Mouse (Mus musculus): ENCODE results near the gene Fbxw11.
"Not testable (repeated sequence)": the region's sequence is repeated elsewhere in the genome, so short reads cannot be mapped to it uniquely, and the experiment has no call there.

Gene Fbxw11

DNA sequence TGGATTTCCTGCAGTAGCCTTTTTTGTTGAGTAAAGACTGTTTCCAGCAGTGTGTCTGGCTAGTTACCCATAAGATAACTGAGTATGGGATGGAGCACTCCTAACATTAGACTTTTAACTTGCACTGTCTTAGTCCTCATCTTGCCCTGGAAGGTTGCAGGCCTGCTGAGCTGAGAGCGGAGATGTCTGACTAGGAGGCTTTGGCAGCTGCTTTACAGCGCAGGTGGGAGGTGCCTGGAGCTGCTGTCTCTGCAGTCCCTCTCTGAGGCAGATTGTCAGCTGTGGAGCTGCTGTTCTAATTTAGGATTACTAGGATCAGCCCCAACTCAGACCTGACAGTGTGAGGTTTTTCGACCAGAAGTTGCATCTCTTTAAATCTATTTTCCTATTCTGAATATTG, 34.3 kb downstream of the Fbxw11 start:
- DNase-seq (ENCODE audit: low spot score) = no peak

DNA sequence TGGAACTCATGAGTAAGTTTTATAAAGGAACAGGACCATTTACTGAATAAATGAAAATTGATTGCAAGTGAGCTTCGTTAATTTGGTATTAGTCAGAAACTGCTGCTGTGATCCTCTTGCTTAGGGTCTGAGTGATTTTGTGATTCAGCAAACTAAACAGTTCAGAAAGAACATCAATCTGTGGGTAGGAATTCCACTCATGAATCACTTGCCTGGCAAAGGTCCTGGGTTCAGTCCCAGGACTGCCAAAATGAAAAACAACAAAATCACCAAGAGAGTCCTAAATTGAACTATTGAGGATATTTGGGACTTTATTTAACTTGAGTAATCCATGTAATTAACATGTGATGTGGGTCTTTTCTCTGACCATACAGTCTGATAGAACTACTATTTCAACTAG, 35.3 kb downstream of the Fbxw11 start:
- no peak for DNase-seq (ENCODE audit: low spot score)

- not testable (repeated sequence) for DNase-seq (ENCODE audit: low spot score)
These were observed 36.6 kb downstream of the Fbxw11 start for GRCm38 (mm10) chr11:32679091-32679490.

DNA sequence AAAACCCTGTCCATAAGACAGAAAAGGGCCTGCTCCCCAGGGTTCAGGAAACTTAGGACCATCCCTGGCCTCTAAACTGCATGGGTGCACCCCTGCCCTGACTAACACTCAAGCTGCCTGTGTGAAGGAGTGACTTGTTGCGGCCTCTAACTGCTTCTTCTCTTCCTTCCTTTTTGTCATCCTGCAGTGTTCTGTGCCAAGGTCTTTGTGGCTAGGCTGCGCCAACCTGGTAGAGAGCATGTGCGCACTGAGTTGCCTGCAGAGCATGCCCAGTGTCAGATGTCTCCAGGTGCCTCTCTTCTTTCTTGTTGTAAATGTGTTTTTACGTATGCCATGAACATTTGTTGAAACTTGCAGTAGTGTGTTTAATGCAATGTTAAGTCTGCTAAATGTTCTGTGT, 37.5 kb downstream of the Fbxw11 start:
- no peak for DNase-seq (ENCODE audit: low spot score)

DNA sequence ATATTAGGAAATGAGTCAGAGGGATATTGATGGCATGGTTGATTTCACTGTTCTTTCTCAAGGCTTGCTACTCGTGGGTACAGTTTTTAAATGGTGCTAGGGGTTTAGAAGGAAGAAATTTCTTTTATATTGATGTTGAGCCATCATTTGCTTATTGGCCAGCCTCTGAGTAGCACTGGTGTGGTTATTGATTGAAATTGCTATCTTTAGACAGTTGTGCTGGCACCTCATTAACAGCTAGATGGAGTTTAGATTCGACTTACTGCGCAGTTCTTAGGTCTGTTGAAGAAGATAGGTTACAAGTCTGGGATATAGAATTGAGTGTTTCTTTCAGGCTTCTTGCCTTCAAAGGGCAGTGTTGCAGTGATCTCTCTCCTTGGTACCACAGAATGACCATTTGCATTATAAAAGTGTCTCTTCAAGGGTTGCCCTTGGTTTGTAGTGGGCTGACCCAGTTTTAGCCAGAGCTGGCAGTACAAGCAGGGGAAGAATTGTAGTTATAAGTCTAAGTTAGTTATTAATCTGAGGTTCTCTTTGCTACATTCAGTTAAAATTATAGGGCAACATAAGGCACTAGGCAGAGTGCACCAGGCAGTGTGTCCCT, 38.8 kb downstream of the Fbxw11 start:
- DNase-seq (ENCODE audit: low spot score) = no peak

DNA sequence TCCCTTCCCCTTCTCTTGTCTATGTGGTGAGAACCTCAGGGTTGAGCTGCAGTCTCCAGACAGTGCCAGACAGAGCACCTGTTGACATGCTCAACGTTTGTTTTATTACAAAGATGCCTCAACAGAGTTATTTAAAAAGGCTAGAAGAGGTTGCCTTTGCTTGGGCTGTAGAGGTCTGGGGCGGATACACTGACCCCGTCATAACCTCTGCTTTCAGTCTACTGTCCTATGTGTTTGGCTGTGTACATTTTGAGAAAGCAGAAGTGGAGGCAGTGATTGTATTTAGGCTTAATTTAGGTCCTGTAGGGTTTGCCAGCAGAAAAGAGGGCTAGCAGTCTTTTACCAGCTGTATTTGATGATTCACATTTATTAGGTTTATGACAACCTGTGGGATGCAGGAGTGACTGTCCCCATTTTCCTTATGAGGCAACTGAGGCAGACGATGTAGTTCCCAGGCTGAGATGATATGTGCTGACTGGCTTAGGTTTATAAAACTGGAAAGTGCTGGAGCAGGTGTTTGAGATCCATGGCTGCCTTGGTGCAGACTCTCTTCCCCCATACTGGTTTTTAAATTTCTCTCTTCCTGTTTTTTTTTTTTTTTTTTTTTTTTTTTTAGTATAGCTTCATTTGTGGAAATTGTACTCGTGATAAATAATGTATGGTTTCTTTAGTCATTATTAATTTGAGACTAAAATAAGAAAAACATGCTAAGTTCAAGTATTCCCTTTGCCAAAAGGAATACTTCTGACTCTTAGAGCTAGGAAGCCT, 40.0 kb downstream of the Fbxw11 start:
- DNase-seq (ENCODE audit: low spot score) = no peak

DNA sequence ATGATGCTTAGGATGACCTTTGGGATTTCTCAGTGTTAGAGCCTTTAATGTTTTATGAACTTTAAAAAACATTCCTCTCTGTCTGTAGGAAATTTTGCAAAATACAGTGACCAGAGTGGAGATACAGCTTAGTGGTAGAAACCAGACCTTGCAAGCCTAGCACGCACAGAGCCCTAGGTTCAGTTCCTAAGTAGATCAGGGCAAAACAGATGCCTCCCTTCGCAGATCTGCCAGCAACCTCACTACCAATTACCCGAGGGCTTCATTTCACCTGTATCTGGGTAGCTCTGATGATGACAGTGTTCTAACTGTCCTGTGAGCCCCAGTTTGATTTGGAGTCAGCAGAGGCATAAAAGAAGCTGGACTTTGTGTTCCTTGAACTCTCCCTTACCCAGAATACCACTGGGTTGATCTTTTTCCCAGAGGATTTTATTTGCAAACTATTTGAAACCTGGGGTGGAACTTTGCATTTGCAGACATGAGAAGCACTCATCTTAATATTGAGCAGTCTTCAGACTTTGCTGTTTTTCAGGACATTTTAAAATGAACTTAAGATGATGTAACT, 42.2 kb downstream of the Fbxw11 start:
- no peak for DNase-seq (ENCODE audit: low spot score)

DNA sequence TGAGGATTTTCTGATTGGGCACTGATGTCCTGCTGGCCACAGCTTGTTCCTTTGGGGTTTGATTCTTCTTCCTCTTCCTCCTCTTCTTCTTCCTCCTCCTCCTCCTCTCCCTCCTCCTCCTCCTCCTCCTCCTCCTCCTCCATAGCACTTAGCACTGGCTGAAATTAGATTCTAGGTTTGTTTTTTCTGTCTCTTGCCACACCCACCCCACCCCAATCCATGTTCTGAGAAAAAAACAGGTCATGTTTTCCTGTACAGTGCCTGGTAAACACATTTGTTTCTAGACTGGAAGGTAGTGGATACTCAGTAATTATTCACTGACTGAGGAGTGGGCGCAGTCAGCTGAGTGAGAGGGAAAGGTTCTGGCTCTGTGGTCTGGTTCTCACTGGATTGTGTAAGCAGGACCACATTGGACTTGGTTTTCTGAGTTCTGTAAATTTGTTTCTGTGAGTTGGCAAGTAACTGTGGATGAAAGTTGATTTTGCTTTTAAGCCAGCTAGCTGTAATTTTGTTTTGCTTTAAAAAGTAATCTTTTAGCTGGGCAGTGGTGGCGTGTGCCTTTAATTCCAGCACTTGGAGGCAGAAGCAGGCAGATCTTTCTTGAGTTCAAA, 45.8 kb downstream of the Fbxw11 start:
- no peak for DNase-seq (ENCODE audit: low spot score)

- DNase-seq (ENCODE audit: low spot score) = no peak
These were observed 47.0 kb downstream of the Fbxw11 start for GRCm38 (mm10) chr11:32689510-32689909.

GRCm38 (mm10) chr11:32692834-32693233, 50.3 kb downstream of the Fbxw11 start:
- no peak for DNase-seq (ENCODE audit: low spot score)

DNA sequence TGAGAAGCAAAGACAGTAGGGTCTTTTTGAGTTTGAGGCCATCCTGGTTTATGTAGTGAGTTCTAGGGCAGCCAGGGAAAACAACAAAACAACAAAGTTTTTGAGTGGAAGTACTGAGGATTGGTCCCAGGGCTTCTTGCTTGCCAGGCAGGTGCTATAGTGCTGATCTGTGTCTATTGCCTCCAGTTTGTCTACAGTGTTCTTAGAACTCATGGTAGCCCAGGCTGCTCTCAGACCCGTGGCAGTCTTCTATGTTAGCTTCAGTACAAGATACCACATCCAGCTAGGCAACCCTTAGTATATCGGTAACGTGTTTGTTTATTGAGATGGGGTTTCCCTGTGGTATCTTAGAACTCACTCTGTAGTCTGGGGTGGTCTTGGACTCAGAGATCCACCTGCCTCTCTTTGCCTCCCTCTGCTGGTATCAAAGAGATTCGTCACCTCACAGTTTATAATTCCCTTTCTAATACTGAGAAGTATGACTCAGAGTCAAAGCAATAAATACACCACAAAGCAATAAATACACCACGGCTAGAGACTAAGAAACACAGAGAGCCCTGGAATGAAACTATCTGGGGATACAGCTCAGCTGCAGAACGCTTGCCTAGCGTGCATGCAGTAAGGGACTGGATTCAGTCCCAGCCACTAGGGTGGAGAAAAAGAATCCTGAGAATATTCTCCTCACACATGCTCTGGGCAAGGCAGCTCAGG, 51.1 kb downstream of the Fbxw11 start:
- no peak for DNase-seq (ENCODE audit: low spot score)

- DNase-seq (ENCODE audit: low spot score) = not testable (repeated sequence)
These were observed 51.9 kb downstream of the Fbxw11 start for GRCm38 (mm10) chr11:32694322-32695003.

GRCm38 (mm10) chr11:32696446-32697090, 54.0 kb downstream of the Fbxw11 start:
- no peak for DNase-seq (ENCODE audit: low spot score)

DNA sequence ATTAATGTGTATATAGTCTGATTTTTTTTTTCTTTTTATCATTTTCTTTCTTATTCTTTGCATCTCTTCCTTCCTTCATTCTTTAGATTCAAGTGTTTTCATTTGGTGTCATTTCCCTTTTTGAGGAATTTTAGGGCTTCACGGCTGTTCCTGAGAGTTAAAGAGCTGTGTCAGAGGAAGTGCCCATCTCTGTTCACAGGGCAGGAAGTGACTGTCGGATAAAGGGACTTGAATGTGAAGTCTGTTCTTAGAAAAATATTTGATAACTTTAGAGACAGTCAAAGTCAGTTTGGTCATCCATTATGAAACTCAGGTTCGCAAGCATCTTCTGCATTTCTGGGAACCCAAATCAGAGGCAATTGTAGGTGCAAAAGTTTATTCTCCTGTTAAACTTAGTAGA, 55.2 kb downstream of the Fbxw11 start:
- DNase-seq (ENCODE audit: low spot score) = no peak

DNA sequence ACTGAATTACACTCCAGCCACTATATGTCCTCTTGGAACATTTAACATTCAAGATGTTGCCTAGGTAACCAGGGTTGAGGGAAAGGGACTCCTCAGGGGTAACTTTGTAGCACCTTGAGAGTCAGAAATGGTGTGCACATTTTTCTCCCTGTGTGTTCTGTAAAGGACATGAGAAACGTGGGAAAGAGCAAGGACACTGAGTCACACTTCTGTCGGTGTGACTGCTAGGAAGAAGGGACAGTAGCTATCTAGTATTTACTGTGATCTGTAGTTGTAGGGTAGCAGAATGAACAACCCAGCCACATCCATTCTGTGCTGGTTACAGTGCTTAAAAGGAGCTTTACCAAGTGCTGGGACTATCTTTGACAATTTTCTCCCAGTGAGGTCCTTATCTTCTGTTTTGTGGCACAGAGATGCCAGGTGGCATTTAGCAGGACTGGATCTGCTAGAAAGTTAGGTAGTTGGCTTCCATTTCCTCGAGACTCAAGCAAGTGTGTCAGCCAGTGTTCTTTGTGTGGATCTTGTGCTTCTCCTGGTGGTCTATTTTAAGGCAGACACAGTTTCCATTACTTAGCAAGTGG, 57.5 kb downstream of the Fbxw11 start:
- no peak for DNase-seq (ENCODE audit: low spot score)

DNA sequence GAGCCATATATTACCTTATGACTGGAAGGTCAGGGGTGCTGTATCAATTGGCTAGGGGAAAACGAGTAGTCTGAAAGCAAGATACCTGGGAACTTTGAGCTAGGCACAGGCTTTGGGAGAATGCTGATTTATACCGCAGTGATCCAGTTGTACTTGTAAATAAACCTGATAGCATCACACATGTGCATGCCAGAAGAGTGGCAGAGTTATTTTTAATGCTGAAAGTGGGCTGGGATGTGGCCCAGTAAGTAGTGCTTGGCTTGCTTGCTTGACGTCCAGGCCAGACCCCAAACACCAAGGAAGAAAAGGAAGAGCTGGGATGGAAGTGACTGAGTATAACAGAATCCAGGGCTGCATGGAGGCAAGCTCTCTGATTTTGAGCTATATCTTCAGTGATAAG, 59.0 kb downstream of the Fbxw11 start:
- no peak for DNase-seq (ENCODE audit: low spot score)

GRCm38 (mm10) chr11:32704241-32704890, 61.8 kb downstream of the Fbxw11 start:
- DNase-seq (ENCODE audit: low spot score) = no peak

GRCm38 (mm10) chr11:32706406-32706993, 64.0 kb downstream of the Fbxw11 start:
- DNase-seq (ENCODE audit: low spot score) = no peak

- no peak for DNase-seq (ENCODE audit: low spot score)
These were observed 65.0 kb downstream of the Fbxw11 start for GRCm38 (mm10) chr11:32707481-32707880.
